Mouse (Mus musculus) ES-E14 (cell line): ENCODE data around the gene Tbc1d22b. TPM values are rescaled to one million over a fixed set of nuclear protein-coding genes. Genes with fewer than 3 reads are reported as not detected.

ENCODE experiments used
- DNase-seq: peaks from one replicate; pipeline ENCODE4 v3.0.0-alpha.2; 2013; ENCODE audit warnings: low read depth, low spot score
- H3K27ac ChIP-seq: 2 replicates; pipeline ENCODE4 v1.5.1; 2012; ENCODE audit warnings: low read depth, mild to moderate bottlenecking, low read length, moderate library complexity, mixed read lengths; ENCODE audit not compliant: poor library complexity, insufficient read depth, severe bottlenecking
- H3K36me3 ChIP-seq: 2 replicates; pipeline ENCODE4 v1.6.1; 2012; ENCODE audit warnings: mild to moderate bottlenecking, low read length, moderate library complexity, mixed read lengths; ENCODE audit not compliant: control insufficient read depth, poor library complexity, insufficient read depth, severe bottlenecking
- H3K4me1 ChIP-seq, 2 experiments: fragments of 150-350 bp in 1 of 2; sonication (generic) in 1 of 2; 2 replicates each; pipeline ENCODE4 v1.6.1; 2012; ENCODE audit warnings: low read length in 2 of 2, mild to moderate bottlenecking in 1 of 2, mixed read lengths in 1 of 2; ENCODE audit not compliant: control insufficient read depth in 2 of 2, insufficient read depth in 2 of 2, poor library complexity in 1 of 2
- H3K4me3 ChIP-seq, 2 experiments: fragments of 150-350 bp in 1 of 2; sonication (generic) in 1 of 2; 2 replicates each; pipeline ENCODE4 v1.5.1; 2012; ENCODE audit warnings: low read length in 2 of 2, low read depth in 1 of 2, mild to moderate bottlenecking in 1 of 2, mixed read lengths in 1 of 2; ENCODE audit not compliant: insufficient read depth in 1 of 2, poor library complexity in 1 of 2, severe bottlenecking in 1 of 2
- H3K9ac ChIP-seq: 2 replicates; pipeline ENCODE4 v1.6.1; 2012; ENCODE audit warnings: low read depth, mild to moderate bottlenecking, low read length, mixed read lengths; ENCODE audit not compliant: poor library complexity, insufficient read depth, severe bottlenecking
- H3K9me3 ChIP-seq: fragments of 150-350 bp; sonication (generic); 2 replicates; pipeline ENCODE4 v1.6.1; 2012; ENCODE audit warnings: low read depth, mild to moderate bottlenecking, low read length; ENCODE audit not compliant: control insufficient read depth, insufficient read depth
- CHD2 ChIP-seq: IDR thresholded peaks from 2 replicates; pipeline ENCODE4 v1.6.1; 2014; ENCODE audit warnings: mild to moderate bottlenecking, low read depth, low read length, inconsistent platforms
- HCFC1 ChIP-seq: IDR thresholded peaks from 2 replicates; pipeline ENCODE4 v1.6.1; 2012; ENCODE audit warnings: low read length, inconsistent platforms, borderline replicate concordance; ENCODE audit not compliant: insufficient read depth
- MAFK ChIP-seq: IDR thresholded peaks from 2 replicates; pipeline ENCODE4 v1.6.1; 2014; ENCODE audit warnings: mild to moderate bottlenecking, low read depth, low read length, inconsistent platforms; ENCODE audit not compliant: insufficient read depth
- ZC3H11A ChIP-seq: IDR thresholded peaks from 2 replicates; pipeline ENCODE4 v1.6.1; 2012; ENCODE audit warnings: low read depth, mild to moderate bottlenecking, inconsistent platforms, low read length, borderline replicate concordance
- ZNF384 ChIP-seq: IDR thresholded peaks from 2 replicates; pipeline ENCODE4 v1.6.1; 2012; ENCODE audit warnings: low read depth, low read length, inconsistent platforms
- in situ Hi-C, 2 experiments: fragments of 600-800 bp; cut with MboI; formaldehyde crosslinking; loops; one replicate each; pipeline ENCODE4 v1.15.1; 2025; ENCODE audit warnings: low sequenced_read_pairs in 2 of 2, inconsistent platforms in 1 of 2; ENCODE audit not compliant: unreplicated experiment in 2 of 2
- total RNA-seq: library from RNA; depleted of rRNA; stranded (reverse); fragments of 300-350 nt; gene quantifications from 2 replicates; pipeline ENCODE4 v1.2.3, GENCODE M21; 2012

Tbc1d22b gene
- total RNA-seq, 1 experiment = 8.3 TPM

DNA sequence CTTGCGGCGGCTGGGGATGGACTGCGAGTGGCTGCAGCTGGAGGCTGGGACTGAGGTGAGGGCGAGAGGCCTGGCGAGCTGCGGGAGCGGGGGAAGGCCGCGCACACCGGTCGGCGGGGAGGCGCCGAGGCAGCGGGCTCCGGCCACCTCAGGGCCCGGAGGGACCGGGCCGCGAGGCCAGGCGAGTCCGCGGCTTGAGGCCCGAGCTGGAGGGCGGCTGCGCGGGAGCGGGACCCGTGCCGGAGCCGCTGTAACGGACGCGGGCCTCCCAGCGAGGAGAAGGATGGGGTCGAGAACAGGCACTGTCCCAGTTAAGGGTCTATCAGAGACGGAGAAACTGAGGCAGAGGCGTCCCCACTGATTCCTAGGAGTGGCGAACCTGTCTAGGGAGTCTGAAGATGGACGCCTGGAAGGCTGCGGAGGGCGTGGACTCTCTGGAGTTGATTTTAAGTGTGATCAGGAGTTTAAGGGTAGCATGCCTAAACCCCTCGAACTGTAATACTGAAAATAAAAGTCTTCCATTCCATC is 65.5 kb downstream of the Tbc1d22b start:
- H3K9ac ChIP-seq = peak overlapping the region; percentile 95
- in situ Hi-C loops = no loop called here
- DNase-seq = no peak
- H3K4me3 ChIP-seq = peak overlapping the region; percentile 78 to 88
- TF ChIP-seq CHD2 (no peak), ZC3H11A (no peak), HCFC1 (no peak), ZNF384 (no peak), MAFK (no peak)
- no peaks in the 10 kb centered on the region; the same call in 1 of the 2 replicates for H3K36me3 ChIP-seq
- H3K9me3 ChIP-seq = no peaks in the 10 kb centered on the region
- peak overlapping the region; percentile 57 for H3K27ac ChIP-seq
- H3K4me1 ChIP-seq = peaks cover 3 to 17% of the 10 kb centered on the region in 2 experiments; a peak in 3 of 4 replicates

DNA sequence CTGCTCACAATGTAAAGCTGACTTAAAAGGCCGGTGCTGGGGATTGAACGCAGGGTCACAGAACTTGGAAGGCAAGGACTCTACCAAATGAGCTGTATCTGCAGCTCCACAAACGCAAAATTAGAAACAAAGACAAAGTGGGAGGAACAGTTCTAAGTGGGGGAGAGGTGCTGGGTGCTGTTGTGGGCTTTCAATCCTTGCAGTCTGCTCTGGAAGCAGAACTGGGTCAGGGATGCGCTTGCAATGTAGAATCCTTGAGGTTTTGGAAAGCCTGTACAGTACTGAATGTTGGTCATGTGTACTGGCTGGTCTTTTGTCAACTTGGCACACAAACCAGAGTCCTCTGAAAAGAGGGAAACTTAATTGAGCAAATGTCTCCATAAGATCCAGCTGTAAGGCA is 66.0 kb downstream of the Tbc1d22b start:
- Histone ChIP-seq H3K4me1 (peaks cover 3 to 17% of the 10 kb centered on the region in 2 experiments; a peak in 3 of 4 replicates), H3K9me3 (no peaks in the 10 kb centered on the region), H3K36me3 (no peaks in the 10 kb centered on the region; the same call in 1 of the 2 replicates), H3K9ac (peak overlapping the region; percentile 95), H3K27ac (no peak overlapping the region), H3K4me3 (peak overlapping the region; percentile 78 to 88)
- no peak for DNase-seq
- in situ Hi-C loops = no loop called here
- TF ChIP-seq CHD2 (no peak), ZNF384 (no peak), HCFC1 (no peak), ZC3H11A (no peak), MAFK (no peak)

DNA sequence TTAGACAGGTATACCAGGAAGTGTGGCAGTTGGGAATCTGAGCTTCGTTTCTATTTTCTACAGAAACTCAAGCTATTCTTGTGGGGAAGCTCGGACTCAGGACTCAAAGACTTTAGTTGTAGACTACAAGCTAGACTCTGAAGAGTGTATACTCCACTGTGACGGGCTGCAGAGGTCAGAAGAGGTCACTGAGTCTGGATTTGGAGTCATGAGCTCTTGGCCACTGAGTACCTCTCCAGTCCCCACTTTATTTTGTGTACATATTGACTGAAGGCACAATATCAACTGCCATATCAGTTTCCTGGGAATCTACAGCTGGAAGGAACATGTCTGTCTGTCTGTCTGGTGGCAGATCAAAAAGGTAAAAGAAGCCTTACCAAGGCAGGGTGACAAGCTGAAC is 69.6 kb downstream of the Tbc1d22b start:
- H3K4me1 ChIP-seq = peaks cover 3 to 12% of the 10 kb centered on the region in 2 experiments; a peak in 3 of 4 replicates
- no peak overlapping the region for H3K4me3 ChIP-seq
- no peak overlapping the region for H3K27ac ChIP-seq
- peaks cover 13% of the 10 kb centered on the region; the same call in 1 of the 2 replicates for H3K36me3 ChIP-seq
- H3K9me3 ChIP-seq = no peaks in the 10 kb centered on the region
- TF ChIP-seq ZC3H11A (no peak), CHD2 (no peak), MAFK (no peak), HCFC1 (no peak), ZNF384 (no peak)
- H3K9ac ChIP-seq = no peak overlapping the region
- no peak for DNase-seq
- in situ Hi-C loops = no loop called here

DNA sequence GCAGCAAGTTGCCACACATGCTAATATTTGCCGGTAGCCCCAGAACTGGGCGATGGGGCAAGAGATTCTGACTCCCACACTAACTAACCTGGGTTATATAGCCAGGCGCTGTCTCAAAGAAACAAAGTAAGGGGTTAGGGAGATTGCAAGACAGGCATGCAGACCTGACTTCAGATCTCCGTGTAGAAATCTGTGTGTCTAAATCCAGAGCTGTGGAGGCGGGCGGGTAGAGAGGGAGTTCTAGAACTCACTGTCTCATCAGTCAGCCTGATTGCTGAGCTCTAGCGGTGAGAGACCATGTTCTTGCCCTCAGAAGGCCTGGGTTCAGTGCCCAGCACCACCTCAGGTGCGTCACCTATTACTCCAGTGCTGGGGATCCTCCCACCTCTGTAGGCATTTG is 73.9 kb downstream of the Tbc1d22b start:
- TF ChIP-seq CHD2 = no peak
- no peak for TF ChIP-seq ZC3H11A
- no peak for TF ChIP-seq HCFC1
- no peak for TF ChIP-seq ZNF384
- no peak for TF ChIP-seq MAFK
- no peak for DNase-seq
- Histone ChIP-seq H3K9ac (no peak overlapping the region), H3K9me3 (no peaks in the 10 kb centered on the region), H3K4me3 (no peak overlapping the region), H3K4me1 (peaks cover 0 to 3% of the 10 kb centered on the region in 2 experiments; a peak in 1 of 4 replicates), H3K36me3 (peaks cover 30% of the 10 kb centered on the region), H3K27ac (no peak overlapping the region)
- in situ Hi-C loops = no loop called here
